Mouse (Mus musculus) monocyte, adult 2 months (primary cell): Measurements from ENCODE around the gene Cd3d.

Source experiments
- DNase-seq, 2 experiments: peaks; one replicate each; pipeline ENCODE4 v3.0.0; 2022; ENCODE audit warnings: low spot score in 2 of 2, low read depth in 1 of 2

The Cd3d gene

DNA sequence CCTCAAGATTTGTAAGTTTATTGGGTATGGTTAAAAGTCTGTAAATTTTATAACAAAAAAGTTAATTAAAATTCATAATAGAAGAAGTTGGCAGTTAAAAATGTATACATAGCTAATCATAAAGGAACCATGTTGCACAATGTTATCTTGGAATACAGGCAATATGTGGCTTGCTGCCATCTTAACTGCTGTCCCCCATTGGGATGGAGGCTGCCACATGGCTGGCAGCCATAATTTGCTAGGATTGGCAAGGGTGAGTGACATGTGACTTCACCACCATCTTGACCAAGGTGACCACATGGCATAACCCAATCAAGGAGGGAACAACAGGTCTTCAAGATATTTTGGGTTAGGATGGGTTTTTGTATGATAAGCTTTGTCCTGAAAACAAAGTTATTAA lies 10.7 kb downstream of the Cd3d start:
- DNase-seq, result no peak

DNA sequence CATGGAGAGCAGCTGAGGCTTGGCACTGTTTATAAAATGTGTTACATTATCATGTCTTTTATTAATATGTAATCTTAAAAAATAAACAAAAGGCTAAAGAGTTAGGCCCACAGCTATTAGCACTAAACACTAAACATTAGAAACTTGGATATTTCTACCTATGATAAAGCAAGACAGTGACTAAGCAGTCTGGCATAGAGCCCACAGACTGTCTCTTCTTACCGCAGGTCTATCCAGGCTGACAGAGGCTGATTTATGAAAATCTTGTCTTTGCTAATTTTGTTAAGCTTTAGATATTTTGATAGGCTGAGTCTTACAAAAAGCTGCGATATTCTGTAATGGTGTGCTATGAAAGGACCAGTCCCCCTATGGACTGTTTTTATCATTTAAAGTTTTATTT lies 11.7 kb downstream of the Cd3d start:
- DNase-seq, result no peak

- no peak for DNase-seq
Measured at GRCm38 (mm10) chr9:44994962-44995361, 13.4 kb downstream of the Cd3d start.

- DNase-seq, result no peak
Measured at GRCm38 (mm10) chr9:44996590-44996989, 15.0 kb downstream of the Cd3d start.

DNA sequence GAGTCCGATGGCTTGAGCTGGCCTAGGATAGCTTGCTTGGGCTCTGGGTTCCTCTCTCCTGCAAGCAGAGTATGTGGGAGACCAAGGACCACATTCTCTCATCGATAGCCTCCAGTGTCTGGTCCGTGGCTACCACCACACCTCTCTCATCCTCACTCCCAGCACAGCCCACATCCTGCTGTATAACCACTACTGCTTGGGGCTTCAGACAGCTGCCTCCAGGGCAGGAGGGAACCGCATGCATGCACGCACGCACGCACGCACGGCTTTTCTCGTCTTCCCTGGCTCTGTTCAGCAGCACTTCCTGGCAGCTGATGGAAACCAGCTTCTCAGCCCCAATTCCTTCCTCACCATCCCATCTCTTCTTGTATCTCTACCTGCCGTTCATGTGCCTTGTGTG lies 16.6 kb downstream of the Cd3d start:
- no peak for DNase-seq

DNA sequence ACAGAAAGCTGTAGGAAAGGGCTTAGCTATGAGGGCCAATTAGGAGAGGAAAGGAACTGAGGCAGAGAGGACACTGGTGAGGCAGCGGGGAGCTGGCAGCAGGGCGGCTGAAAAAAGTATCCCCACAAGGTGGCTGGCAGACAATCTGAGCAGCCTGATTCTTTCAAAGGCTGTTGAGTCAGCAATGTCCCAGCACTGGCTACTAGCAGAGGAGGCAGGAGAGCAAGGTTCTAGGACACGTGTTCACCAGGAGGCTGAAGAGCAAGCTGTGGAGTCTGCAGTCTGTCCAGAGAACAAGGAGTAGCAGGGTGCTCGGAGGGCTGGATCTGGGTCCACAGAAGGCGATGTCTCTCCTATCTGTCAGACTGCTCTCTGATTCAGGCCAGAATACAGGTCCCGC lies 17.6 kb downstream of the Cd3d start:
- DNase-seq, result no peak

DNA sequence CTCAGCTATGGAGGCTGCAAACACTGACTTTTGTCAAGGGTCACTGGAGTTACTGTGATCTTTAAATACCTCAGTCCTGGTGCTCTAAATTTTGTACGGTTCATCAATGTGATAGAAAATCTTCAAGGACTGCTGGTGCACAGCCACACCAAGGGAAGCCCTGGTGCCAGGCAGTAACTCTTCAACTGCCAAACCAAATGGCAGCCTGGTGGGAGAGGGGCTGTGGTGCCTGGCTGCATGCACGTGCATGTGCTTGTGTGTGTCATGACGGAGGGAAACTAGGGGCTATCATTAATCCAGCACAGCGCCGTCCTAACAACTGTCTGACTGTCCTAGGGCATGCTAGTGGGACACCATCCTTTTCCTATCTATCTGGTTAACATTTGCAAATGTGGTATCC lies 18.2 kb downstream of the Cd3d start:
- no peak for DNase-seq

DNA sequence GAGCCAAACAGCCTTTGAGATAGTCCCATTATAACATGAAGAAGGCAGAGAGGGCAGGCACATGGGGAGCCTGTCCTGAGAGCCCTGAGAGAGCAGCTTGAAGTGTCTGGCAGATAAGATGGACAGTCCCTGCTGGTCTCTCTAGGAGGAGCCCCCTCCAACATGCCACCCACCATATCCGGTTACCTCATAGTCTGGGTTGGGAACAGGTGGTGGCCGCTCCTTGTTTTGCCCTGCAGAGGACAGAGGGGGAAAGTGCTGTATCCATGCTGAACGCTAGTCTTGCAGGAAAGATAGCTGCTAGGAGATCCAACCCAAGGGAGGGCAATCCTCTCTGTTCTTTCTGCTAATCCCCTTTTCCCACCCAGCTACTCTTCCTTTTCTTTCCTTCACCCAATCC lies 18.7 kb downstream of the Cd3d start:
- no peak for DNase-seq

DNA sequence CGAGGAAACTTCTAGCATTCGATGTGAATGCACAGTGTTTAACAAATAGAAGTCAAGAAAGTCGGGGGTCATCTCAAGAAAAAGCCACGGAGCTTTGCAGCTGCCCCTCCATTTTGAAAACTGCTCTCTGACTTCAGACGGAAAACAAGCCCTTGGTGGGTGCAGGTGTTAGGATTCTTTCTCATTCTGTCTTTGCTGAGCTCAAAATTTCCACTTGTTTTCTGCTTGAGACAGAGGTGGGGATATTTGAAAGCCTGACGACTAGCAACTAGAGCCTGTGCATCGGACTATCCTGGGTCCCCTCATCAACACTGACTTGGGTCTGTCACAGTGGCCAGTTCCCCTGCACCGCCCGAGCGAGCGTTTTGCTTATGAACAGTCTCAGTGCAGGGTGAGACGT lies 25.8 kb downstream of the Cd3d start:
- DNase-seq, result no peak

DNA sequence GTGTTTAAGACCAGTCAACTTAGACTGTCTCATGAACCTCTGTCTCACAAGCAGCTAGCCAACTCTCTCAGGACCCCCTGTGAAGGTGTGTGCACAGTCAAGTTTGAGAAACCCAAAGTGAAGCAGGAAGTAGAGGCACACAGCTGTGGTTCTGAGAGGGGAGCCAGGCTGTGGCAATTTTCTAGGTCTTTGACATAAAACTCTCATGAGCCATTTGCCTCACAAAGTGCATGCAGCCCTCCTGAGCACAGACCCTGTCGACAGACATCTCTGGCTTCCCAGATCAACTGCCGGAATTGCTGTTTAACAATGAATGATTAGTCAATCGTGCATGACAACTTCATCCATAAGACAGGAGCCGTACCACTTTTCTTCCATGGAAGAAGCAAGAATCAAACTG lies 26.8 kb downstream of the Cd3d start:
- DNase-seq, result no peak

DNA sequence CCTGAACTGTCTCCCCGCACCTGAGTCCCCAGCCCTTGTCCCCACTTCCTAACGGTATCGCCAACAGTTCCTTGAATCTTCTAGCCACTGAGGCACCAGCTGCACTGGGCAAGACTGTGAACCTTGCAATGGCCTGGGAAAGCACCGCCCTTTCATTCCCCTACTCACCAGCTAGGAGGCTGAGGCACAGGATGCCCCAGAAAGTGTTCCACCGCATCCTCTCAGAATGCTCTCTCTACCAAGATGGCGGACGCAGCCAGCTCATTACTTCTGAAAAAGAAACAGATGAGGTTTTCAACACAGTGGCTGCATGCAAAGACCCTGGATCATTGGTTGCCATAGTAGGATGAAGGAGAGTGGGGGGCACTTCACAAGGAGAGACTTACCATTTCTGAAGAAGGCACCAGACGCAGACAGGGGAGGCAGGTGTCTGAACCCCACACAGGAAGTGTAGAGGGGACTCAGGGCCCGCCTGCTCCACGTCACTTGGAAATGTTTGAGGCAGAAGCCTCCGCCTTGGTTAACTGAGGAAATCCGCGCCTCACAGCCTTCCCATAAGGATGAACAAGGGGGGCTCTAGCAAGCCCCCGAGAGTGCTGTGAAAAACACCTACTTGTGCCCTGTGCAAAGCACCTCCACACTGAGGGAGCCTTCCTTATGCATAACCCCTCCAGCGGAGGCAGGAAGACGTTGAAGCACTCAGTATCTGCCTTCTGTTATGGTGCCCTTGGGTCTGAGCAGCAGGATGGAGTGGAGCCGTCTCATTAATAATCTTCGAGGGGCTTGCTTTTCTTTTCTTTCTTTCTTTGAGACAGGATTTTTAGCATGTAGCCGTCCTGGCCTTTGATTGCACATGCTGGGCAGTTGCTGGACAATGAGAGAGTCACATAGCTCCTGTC lies 27.8 kb downstream of the Cd3d start, which contains the start of gene Cd3e:
TSS of gene Cd3e (minus strand) at position 448 of the 899 bp plus-strand sequence.
- DNase-seq, result no peak

GRCm38 (mm10) chr9:45010461-45010860 lies 28.9 kb downstream of the Cd3d start:
- DNase-seq, result no peak

DNA sequence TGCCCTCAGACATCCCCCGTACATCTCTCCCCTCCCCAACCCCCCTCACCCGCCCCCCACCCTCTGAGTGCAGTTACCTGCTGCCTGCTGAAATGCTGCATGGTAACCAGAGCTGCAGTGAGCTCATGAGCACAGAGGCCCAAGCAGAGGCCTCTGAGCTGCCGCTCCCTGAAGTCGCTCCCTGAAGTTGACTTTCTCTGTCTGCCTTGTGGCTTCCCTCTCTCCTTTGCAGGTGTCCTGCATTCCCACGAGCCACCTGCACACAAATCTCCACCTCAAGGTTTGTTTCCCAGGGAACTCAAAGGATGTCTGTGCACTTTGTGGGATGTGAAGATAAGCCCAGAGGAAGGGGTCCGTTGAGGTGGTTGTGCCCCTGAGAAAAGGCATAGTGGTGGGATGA lies 29.7 kb downstream of the Cd3d start:
- no peak for DNase-seq

DNA sequence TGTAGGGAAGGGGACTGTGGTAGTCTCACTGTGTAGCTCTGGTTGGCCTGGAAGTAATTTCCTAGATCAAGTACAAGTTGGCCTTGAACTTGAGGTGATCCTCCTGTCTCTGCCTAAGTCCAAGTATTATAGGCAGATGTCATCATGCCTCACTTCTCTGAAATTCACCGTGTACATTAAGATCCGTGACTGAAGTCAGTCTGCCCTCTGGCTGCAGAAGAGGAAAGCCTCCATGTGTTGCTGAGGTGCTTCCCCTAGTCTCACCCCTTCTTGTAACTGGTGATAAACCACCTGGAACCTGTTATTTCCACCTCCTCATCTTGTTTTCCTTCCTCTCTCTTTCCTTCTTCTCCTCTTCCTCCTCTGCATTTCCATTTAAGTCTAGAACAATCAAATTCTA lies 33.3 kb downstream of the Cd3d start:
- DNase-seq, result no peak

DNA sequence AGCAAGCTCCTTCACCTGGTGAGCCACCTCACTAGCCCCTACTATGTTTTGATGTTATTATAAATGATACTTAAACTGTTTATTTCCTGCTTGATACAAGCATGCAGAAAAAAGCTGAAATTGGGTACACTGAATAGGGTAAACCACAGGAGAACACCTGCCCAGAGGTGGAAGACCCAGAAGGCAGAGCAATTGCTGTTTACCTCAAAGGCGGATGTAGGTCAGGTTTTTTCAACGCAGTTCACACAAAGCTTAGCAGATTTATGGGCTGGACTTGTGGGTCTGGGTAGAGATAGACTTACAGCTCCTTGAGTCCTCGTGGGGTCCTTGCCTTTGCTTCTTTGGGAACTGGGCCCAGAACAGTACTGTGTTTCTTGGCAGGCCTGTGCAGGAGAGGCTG lies 34.3 kb downstream of the Cd3d start:
- DNase-seq, result no peak

GRCm38 (mm10) chr9:45018031-45018430 lies 36.4 kb downstream of the Cd3d start:
- DNase-seq, result no peak

DNA sequence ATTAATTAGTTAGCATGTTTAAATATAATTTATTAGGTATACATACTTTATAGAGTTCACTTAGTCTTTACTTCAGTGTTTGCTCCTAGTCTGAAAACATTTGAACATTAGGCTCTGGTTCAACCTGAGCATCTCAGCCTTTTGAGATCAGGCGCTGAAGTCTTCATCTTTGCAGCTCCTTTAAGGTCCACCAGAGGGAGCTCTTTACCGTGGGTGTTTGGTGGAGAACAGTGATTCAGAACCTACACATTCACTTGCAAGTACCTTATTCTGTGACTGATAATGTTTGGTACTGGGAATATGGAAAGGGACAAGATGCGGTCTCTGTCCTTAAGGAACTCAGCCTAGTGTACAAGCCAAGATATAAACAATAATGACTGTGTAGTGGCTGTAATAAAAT lies 41.2 kb downstream of the Cd3d start:
- DNase-seq, result peak in 1 of 2 experiments; percentile 24

GRCm38 (mm10) chr9:45023638-45024037 lies 42.1 kb downstream of the Cd3d start:
- no peak for DNase-seq

- DNase-seq, result no peak
Measured at GRCm38 (mm10) chr9:45024187-45024586, 42.6 kb downstream of the Cd3d start.

DNA sequence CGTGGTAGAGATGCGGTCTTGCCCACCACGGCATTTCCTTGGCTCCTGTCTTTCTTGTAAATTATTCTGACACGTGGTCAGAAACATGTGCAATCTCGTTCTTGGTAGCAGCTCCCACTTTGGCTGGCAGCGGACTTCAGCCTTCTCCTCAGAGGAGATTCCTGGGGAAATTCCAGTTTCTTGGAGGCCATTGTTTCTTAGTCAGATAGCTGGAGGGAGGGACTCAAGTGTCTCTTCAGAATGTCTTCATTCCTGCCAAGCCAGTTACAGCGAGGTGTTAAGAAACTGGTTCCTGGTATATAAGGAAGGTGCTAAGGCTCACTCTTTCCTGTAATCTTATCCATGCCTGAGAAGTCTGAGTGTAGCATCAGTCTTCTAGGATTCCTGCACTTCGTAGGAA lies 45.8 kb downstream of the Cd3d start:
- DNase-seq, result no peak

DNA sequence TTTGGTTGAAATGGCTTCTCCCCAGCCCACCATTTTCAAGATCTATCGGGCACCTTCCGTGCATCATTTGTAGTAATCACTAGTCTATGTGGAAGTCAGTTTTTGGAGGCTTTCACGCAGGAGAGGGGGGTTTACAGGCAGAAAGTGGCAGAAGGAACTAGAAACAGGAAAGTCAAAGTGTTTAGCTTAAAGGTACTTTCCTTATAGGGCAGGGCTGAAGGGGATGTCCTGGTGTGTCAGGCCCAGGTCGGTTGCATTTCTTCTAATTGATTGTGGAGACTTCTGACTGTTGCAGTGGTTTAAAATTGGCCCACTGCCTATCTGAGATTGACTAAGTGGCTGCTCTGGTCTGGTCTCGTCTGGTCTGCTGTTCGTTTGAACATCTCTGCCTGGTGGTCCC lies 48.8 kb downstream of the Cd3d start:
- no peak for DNase-seq

DNA sequence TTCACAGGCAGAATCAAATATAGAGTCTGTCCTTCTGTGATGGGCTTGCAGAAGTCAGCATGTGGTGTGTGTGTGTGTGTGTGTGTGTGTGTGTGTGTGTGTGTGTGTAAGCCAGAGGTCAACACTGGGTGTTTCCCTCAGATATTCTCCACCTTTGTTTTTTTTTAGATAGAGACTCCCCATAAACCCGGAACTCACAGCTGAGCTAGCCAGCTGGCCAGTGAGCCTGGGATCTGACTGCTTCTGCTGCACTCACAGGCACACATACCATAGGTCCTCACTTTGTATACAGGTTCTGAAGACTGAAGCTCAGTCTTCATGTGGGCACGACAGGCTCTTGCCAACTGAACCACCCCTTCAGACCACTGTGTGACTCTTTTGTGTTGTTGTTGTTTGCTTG lies 50.7 kb downstream of the Cd3d start:
- DNase-seq, result no peak

GRCm38 (mm10) chr9:45034526-45034925 lies 52.9 kb downstream of the Cd3d start:
- no peak for DNase-seq
